In the genomic region with DNA sequence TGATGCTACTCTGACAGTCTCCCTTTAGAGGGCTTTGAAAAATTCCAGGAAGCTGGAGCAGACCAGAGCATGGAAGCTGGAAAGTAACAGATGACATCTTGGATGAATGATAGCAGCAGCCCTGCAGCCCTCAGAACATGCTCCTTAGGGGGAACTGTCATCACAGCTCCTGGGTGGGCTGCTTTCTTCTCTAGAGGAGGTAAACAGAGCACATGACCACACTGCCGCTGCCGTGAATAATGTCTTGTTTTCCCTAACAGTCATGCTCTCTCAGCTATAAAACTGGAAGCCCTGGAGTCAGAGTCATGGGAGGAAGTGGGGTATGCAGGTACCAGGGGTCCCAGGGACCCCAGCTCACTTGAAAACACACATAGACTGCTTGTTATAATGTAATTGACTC, we compare ENCODE assay signal across 13 mouse cellular contexts. TPM values are rescaled to one million over a fixed set of nuclear protein-coding genes. Genes with fewer than 3 reads are reported as not detected.
DNase-seq lines count a peak whose midpoint lies in the region; ATAC-seq lines count a peak whose summit lies in the region.
"Had no signal": no experiment of that assay in that cellular context is flagged by ENCODE, and none has a peak within 500 bp of the region (broad histone marks: within the 10 kb centered on the region; RNA-seq: fewer than 3 reads in every experiment).

No protein-coding gene starts in this region.

- H3K4me2 ChIP-seq in hindbrain, embryonic 16.5 days (ENCODE audit: low read length), result no peak overlapping the region
- H3K4me2 ChIP-seq in midbrain, embryonic 14.5 days (ENCODE audit: low read length), result no peak overlapping the region
- no peak overlapping the region for H3K4me2 ChIP-seq in midbrain, embryonic 15.5 days
- no peak overlapping the region for H3K4me2 ChIP-seq in hindbrain, embryonic 15.5 days
- no peak overlapping the region for H3K4me2 ChIP-seq in stomach, embryonic 16.5 days (ENCODE audit: low read depth, low read length)
- H3K4me2 ChIP-seq: stomach, embryonic 15.5 days had no signal

- no peaks in the 10 kb centered on the region for H3K9me3 ChIP-seq in hindbrain, embryonic 10.5 days
- no peaks in the 10 kb centered on the region for H3K9me3 ChIP-seq in hindbrain, embryonic 16.5 days (ENCODE audit: control insufficient read depth, low read length)
- no peaks in the 10 kb centered on the region for H3K9me3 ChIP-seq in midbrain, embryonic 14.5 days (ENCODE audit: control insufficient read depth, low read length)
- no peaks in the 10 kb centered on the region for H3K9me3 ChIP-seq in midbrain, embryonic 15.5 days
- no peaks in the 10 kb centered on the region for H3K9me3 ChIP-seq in hindbrain, embryonic 15.5 days
- no peaks in the 10 kb centered on the region for H3K9me3 ChIP-seq in stomach, embryonic 16.5 days (replicated peaks; ENCODE audit: control insufficient read depth, low read length)
- H3K9me3 ChIP-seq: stomach, embryonic 15.5 days had no signal

- WGBS in hindbrain, embryonic 10.5 days, result 6% methylated on average over 2 of the region's 2 CpGs
- 3% methylated on average over 2 of the region's 2 CpGs for WGBS in hindbrain, embryonic 16.5 days
- WGBS in midbrain, embryonic 14.5 days, result 9% methylated on average over 2 of the region's 2 CpGs
- 8% methylated on average over 2 of the region's 2 CpGs for WGBS in midbrain, embryonic 15.5 days
- WGBS in hindbrain, embryonic 15.5 days, result 2% methylated on average over 2 of the region's 2 CpGs
- WGBS in stomach, embryonic 16.5 days, result 0% methylated on average over 2 of the region's 2 CpGs

- no peak; the same call in 1 of the 2 replicates for ATAC-seq in hindbrain, embryonic 16.5 days
- ATAC-seq in midbrain, embryonic 14.5 days (ENCODE audit: low FRiP score, low TSS enrichment), result no peak
- ATAC-seq in midbrain, embryonic 15.5 days (replicated peaks), result no peak
- no peak for ATAC-seq in hindbrain, embryonic 15.5 days (ENCODE audit: low FRiP score, low read depth)
- ATAC-seq in stomach, embryonic 16.5 days (ENCODE audit: insufficient read depth, low FRiP score), result no peak
- ATAC-seq: liver, postnatal 0 days had no signal

- H3K4me1 ChIP-seq in hindbrain, embryonic 10.5 days (replicated peaks), result peaks cover 31% of the 10 kb centered on the region
- peaks cover 21% of the 10 kb centered on the region for H3K4me1 ChIP-seq in hindbrain, embryonic 16.5 days (ENCODE audit: control insufficient read depth, insufficient read depth, low read depth, low read length)
- peaks cover 35% of the 10 kb centered on the region for H3K4me1 ChIP-seq in midbrain, embryonic 14.5 days (ENCODE audit: control insufficient read depth, insufficient read depth, low read length)
- H3K4me1 ChIP-seq in midbrain, embryonic 15.5 days, result peaks cover 34% of the 10 kb centered on the region
- H3K4me1 ChIP-seq in hindbrain, embryonic 15.5 days (replicated peaks), result peaks cover 26% of the 10 kb centered on the region
- peaks cover 19% of the 10 kb centered on the region for H3K4me1 ChIP-seq in stomach, embryonic 16.5 days (ENCODE audit: control insufficient read depth, insufficient read depth, low read length)

- H3K9ac ChIP-seq in hindbrain, embryonic 16.5 days (ENCODE audit: low read depth, low read length), result no peak overlapping the region
- H3K9ac ChIP-seq in midbrain, embryonic 14.5 days (replicated peaks; ENCODE audit: low read length), result no peak overlapping the region
- no peak overlapping the region for H3K9ac ChIP-seq in midbrain, embryonic 15.5 days
- no peak overlapping the region for H3K9ac ChIP-seq in hindbrain, embryonic 15.5 days
- 0 out of 2 replicates have a peak overlapping the region, but pooled peaks have one; percentile 11 for H3K9ac ChIP-seq in stomach, embryonic 16.5 days (ENCODE audit: low read length)
- H3K9ac ChIP-seq: liver, postnatal 0 days; stomach, embryonic 15.5 days had no signal

- no peaks in the 10 kb centered on the region for H3K36me3 ChIP-seq in hindbrain, embryonic 10.5 days
- no peaks in the 10 kb centered on the region for H3K36me3 ChIP-seq in hindbrain, embryonic 16.5 days (ENCODE audit: control insufficient read depth, insufficient read depth, low read length)
- no peaks in the 10 kb centered on the region for H3K36me3 ChIP-seq in midbrain, embryonic 14.5 days (ENCODE audit: control insufficient read depth, insufficient read depth, low read length)
- no peaks in the 10 kb centered on the region for H3K36me3 ChIP-seq in midbrain, embryonic 15.5 days (replicated peaks)
- H3K36me3 ChIP-seq in hindbrain, embryonic 15.5 days, result no peaks in the 10 kb centered on the region
- H3K36me3 ChIP-seq in stomach, embryonic 16.5 days (ENCODE audit: control insufficient read depth, insufficient read depth, low read length), result no peaks in the 10 kb centered on the region
- H3K36me3 ChIP-seq: stomach, embryonic 15.5 days had no signal

- DNase-seq in hindbrain, embryonic 10.5 days (ENCODE audit: low spot score), result no peak
- peak; percentile 44 for DNase-seq in midbrain, embryonic 14.5 days
- no peak for DNase-seq in right cerebral cortex, adult 18-20 months
- no peak for DNase-seq in left cerebral cortex, adult 9 months (ENCODE audit: low spot score in 2 of 2)
- DNase-seq: cerebellum, adult 11 months; liver, postnatal 0 days had no signal

- H3K27me3 ChIP-seq in hindbrain, embryonic 10.5 days (ENCODE audit: insufficient read depth, poor library complexity, severe bottlenecking), result no peaks in the 10 kb centered on the region; the same call in 1 of the 2 replicates
- no peaks in the 10 kb centered on the region; the same call in 1 of the 2 replicates for H3K27me3 ChIP-seq in hindbrain, embryonic 16.5 days (replicated peaks; ENCODE audit: control insufficient read depth, insufficient read depth, low read length)
- no peaks in the 10 kb centered on the region for H3K27me3 ChIP-seq in midbrain, embryonic 14.5 days (ENCODE audit: control insufficient read depth, insufficient read depth, low read length)
- no peaks in the 10 kb centered on the region for H3K27me3 ChIP-seq in midbrain, embryonic 15.5 days (replicated peaks)
- H3K27me3 ChIP-seq in hindbrain, embryonic 15.5 days, result no peaks in the 10 kb centered on the region
- H3K27me3 ChIP-seq in stomach, embryonic 16.5 days (ENCODE audit: control insufficient read depth, insufficient read depth, low read length), result no peaks in the 10 kb centered on the region
- H3K27me3 ChIP-seq: Patski; stomach, embryonic 15.5 days had no signal

- H3K4me3 ChIP-seq in hindbrain, embryonic 10.5 days, result no peak overlapping the region
- no peak overlapping the region for H3K4me3 ChIP-seq in hindbrain, embryonic 16.5 days (ENCODE audit: low read length)
- H3K4me3 ChIP-seq in midbrain, embryonic 14.5 days (replicated peaks; ENCODE audit: low read depth, low read length), result no peak overlapping the region
- no peak overlapping the region for H3K4me3 ChIP-seq in midbrain, embryonic 15.5 days
- H3K4me3 ChIP-seq in hindbrain, embryonic 15.5 days, result no peak overlapping the region
- no peak overlapping the region for H3K4me3 ChIP-seq in stomach, embryonic 16.5 days (replicated peaks; ENCODE audit: low read length)
- H3K4me3 ChIP-seq: erythroblast, embryonic 14.5 days; stomach, embryonic 15.5 days had no signal

- H3K27ac ChIP-seq in hindbrain, embryonic 10.5 days, result peak overlapping the region; percentile 62; the same call in 1 of the 2 replicates
- no peak overlapping the region for H3K27ac ChIP-seq in hindbrain, embryonic 16.5 days (ENCODE audit: low read depth, low read length)
- no peak overlapping the region for H3K27ac ChIP-seq in midbrain, embryonic 14.5 days (replicated peaks; ENCODE audit: low read depth, low read length)
- H3K27ac ChIP-seq in midbrain, embryonic 15.5 days, result no peak overlapping the region
- H3K27ac ChIP-seq in hindbrain, embryonic 15.5 days (replicated peaks), result 0 out of 2 replicates have a peak overlapping the region, but pooled peaks have one; percentile 17
- peak overlapping the region; percentile 4; the same call in 1 of the 2 replicates for H3K27ac ChIP-seq in stomach, embryonic 16.5 days (ENCODE audit: low read length)
- H3K27ac ChIP-seq: stomach, embryonic 15.5 days had no signal

RNA-seq across cellular contexts. Expression of gene Camk1g, which starts 49.1 kb away (rescaled TPM):
- 11.8 and 15.5 TPM in 2 replicates for polyA plus RNA-seq in hindbrain, embryonic 10.5 days (2016; fragmentation: Nextera tagmentation; extraction: Ambion mirVana)
- 44.2 and 44.6 TPM in 2 replicates for polyA plus RNA-seq in hindbrain, embryonic 16.5 days (2015; fragmentation: Nextera tagmentation; extraction: Ambion mirVana)
- polyA plus RNA-seq in midbrain, embryonic 14.5 days (2014; fragmentation: Nextera tagmentation; extraction: Ambion mirVana), result 46.0 and 47.7 TPM in 2 replicates
- polyA plus RNA-seq in midbrain, embryonic 15.5 days (2015; fragmentation: Nextera tagmentation; extraction: Ambion mirVana), result 54.4 and 57.0 TPM in 2 replicates
- polyA plus RNA-seq in hindbrain, embryonic 15.5 days (2015; fragmentation: Nextera tagmentation; extraction: Ambion mirVana), result 40.5 and 41.0 TPM in 2 replicates
- 7.9 and 8.4 TPM in 2 replicates for polyA plus RNA-seq in stomach, embryonic 16.5 days (2015; fragmentation: Nextera tagmentation; extraction: Ambion mirVana)
- polyA plus RNA-seq: erythroblast, embryonic 14.5 days had no signal

Comparison
In these comparisons a context has a peak if more than half of its experiments do, and no peak if none do; other contexts are left out.
1. H3K27ac ChIP-seq: peak in hindbrain, embryonic 10.5 days (single experiment), hindbrain, embryonic 15.5 days (single experiment) and stomach, embryonic 16.5 days (single experiment); none in hindbrain, embryonic 16.5 days (single experiment), midbrain, embryonic 14.5 days (single experiment) and midbrain, embryonic 15.5 days (single experiment).